Mouse (Mus musculus): ENCODE measurements around the gene Gmds. TPM values are rescaled to one million over a fixed set of nuclear protein-coding genes. Genes with fewer than 3 reads are reported as not detected.

Gene Gmds
- polyA plus RNA-seq, 1 experiment, result 11.3 TPM

DNA sequence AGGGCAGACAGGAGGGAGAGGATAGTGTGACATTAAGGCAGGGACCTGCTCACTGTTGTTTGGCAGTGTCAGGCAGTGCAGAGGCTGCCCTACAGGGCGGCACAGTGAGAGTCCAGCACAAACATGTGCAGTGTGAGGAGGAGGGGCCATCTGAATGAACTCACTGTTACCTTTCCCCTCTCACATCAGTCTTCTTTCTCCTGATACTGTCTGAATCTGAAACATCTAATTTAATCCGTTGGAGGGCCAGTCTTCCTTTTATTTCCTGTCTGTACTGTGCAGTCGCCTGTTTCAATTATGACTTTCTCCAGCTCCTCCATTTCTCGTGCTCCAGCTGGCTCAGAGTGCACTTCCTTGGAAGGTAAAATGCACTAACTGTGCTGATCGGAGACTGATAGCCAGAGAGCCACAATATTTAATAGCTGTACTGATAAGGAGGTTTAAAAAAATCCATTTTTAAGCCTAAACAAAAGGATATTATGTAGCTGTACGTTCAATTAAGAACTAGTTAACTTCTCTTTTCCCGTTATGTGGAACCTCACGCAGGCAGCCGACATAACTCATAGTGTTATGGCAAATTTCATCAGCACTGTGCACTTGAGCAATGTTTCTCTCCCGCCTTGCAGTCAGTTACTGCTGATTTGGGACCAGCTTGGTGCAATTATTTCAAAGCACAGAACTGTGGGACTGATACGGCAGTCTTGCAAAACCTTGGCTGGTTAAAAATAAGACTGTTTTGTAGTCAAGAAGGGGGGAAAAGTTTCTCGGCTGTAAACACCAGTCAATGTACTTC lies 345.9 kb downstream of the Gmds start:
- no peaks in the 10 kb centered on the region for H3K4me1 ChIP-seq (ENCODE audit: control insufficient read depth, insufficient read depth, low read length)
- TF ChIP-seq POLR2A (IDR thresholded peaks at IDR 0.05; ENCODE audit: extremely low read depth, insufficient read depth, low read length) (no peak), CTCF (IDR thresholded peaks at IDR 0.05; ENCODE audit: extremely low read depth, insufficient read depth, low read length) (no peak)

DNA sequence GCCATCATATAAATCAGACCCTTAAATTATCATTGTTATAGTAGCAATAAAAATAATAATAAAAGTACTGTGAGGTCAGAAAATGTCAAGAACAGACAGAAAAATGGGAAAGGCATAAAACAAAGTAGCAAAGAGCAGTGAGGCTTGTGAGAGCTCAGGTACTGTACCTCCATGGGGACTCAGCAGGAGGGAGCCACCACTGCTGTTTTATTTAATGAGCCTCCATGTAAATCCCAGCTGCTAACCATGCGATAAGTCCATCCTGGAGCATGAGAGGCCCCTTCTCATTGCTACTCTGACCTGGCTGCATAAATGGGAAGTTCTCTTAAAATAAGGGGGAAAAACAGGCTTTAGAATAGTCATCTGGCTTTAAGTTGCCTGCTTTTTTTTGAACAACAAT lies 357.3 kb downstream of the Gmds start:
- Histone ChIP-seq H3K27ac (ENCODE audit: insufficient read depth, low read length) (no peak overlapping the region), H3K4me1 (ENCODE audit: control insufficient read depth, insufficient read depth, low read length) (no peaks in the 10 kb centered on the region), H3K4me3 (ENCODE audit: insufficient read depth, low read length) (no peak overlapping the region)
- TF ChIP-seq CTCF (IDR thresholded peaks at IDR 0.05; ENCODE audit: extremely low read depth, insufficient read depth, low read length) (no peak), POLR2A (IDR thresholded peaks at IDR 0.05; ENCODE audit: extremely low read depth, insufficient read depth, low read length) (no peak)

More for the DNA sequence above, 345.9 kb downstream of the Gmds start:
- no peak overlapping the region for H3K4me3 ChIP-seq (ENCODE audit: insufficient read depth, low read length)
- H3K27ac ChIP-seq (ENCODE audit: insufficient read depth, low read length), result no peak overlapping the region

DNA sequence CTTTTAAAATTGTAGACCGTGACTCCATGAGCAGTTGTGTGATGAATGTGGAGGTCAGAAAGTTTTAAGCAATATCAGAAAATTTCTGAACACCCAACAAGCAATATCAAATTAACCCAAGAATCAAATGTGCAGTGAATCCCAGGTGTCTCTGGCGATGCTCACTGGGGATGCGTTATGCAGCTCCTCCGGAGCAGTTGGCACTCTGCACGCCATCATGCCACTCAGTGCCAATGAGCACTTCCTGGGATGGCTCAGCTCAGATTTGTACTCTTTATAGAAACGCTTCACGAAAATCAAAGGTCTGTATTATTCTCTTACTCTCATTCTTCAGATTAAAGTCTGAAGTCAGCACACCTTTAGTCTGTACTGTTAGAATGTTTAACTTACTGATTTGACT lies 360.4 kb downstream of the Gmds start:
- H3K4me1 ChIP-seq (ENCODE audit: control insufficient read depth, insufficient read depth, low read length), result no peaks in the 10 kb centered on the region
- H3K4me3 ChIP-seq (ENCODE audit: insufficient read depth, low read length), result no peak overlapping the region
- TF ChIP-seq POLR2A (IDR thresholded peaks at IDR 0.05; ENCODE audit: extremely low read depth, insufficient read depth, low read length) (no peak), CTCF (IDR thresholded peaks at IDR 0.05; ENCODE audit: extremely low read depth, insufficient read depth, low read length) (no peak)
- H3K27ac ChIP-seq (ENCODE audit: insufficient read depth, low read length), result no peak overlapping the region

DNA sequence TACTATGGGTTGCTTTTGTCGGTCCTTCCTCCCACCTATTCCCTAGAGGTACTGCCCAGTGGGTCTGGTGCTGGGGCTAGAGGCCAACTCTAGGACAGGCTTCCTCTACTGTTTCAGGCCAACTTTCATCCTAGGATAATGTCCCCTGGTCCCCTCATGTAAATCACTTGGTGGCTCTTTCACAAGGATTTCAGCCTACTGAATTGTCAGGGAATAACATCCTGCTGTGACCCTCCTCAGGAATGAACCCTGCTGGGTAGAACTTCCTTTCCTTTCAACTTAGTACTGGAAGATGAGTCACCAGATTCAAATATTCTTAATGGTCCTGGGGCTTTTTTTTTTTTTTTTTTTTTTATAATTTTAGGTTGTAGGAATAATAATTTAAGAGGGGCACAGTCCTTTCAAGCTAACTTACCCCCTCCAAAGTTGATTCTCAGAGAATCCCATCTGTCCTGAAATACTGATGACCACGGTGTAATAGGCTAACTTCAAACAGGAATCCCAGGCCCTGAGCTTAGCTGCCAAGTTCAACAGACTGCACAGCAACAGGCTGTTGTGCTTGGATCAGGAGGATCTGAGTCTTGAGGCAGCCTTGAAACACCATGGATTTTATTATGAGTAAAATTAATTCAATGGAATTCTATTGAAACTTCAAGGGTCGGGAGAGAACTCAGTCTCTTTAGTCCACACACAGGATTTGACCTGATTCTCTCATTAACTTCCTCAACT lies 363.6 kb downstream of the Gmds start:
- no peak overlapping the region for H3K27ac ChIP-seq (ENCODE audit: insufficient read depth, low read length)
- no peaks in the 10 kb centered on the region for H3K4me1 ChIP-seq (ENCODE audit: control insufficient read depth, insufficient read depth, low read length)
- no peak for TF ChIP-seq POLR2A (IDR thresholded peaks at IDR 0.05; ENCODE audit: extremely low read depth, insufficient read depth, low read length)
- no peak for TF ChIP-seq CTCF (IDR thresholded peaks at IDR 0.05; ENCODE audit: extremely low read depth, insufficient read depth, low read length)
- no peak overlapping the region for H3K4me3 ChIP-seq (ENCODE audit: insufficient read depth, low read length)

DNA sequence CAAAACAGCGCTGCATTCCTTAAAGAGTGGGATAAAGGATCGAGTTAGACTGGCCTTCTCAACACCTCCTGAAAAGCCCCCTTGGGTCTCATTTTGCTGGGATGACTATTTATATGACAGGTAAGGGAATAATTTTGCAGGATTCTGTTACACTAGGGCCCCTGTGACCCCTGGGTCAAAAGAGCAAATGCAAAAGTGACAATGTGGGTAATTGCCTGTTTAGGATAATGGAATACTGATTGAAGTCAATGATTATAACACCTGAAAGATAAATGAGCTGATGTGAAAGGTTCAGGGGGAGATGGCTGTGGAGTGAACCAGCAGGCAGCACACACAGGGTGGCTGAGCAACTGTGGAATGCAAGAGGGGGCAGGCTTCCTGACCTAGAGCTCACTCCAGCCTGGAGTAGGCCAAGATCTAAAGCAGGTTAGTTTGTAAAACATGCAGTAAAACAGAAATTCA lies 367.5 kb downstream of the Gmds start:
- Histone ChIP-seq H3K4me1 (ENCODE audit: control insufficient read depth, insufficient read depth, low read length) (no peaks in the 10 kb centered on the region), H3K27ac (ENCODE audit: insufficient read depth, low read length) (no peak overlapping the region), H3K4me3 (ENCODE audit: insufficient read depth, low read length) (no peak overlapping the region)
- no peak for TF ChIP-seq CTCF (IDR thresholded peaks at IDR 0.05; ENCODE audit: extremely low read depth, insufficient read depth, low read length)
- no peak for TF ChIP-seq POLR2A (IDR thresholded peaks at IDR 0.05; ENCODE audit: extremely low read depth, insufficient read depth, low read length)

DNA sequence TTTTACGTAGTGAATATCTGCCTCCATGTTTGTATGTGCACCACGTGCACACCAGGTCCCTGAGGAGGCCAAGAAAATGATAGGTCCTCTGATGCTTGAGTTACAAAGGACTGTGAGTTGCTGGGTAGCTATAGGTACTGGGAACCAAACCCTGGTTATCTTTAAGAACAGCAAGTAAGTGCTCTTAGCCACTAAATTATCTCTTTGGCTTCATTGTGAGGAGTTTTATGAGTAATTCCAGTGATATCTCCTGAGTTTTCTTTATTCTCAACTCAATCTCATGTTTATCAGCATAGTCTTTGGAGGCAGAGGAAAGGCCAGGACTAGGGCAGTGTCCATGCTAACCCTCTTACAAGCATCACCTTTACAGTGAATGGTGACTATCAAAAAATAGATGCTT lies 370.3 kb downstream of the Gmds start:
- Histone ChIP-seq H3K4me3 (ENCODE audit: insufficient read depth, low read length) (no peak overlapping the region), H3K4me1 (ENCODE audit: control insufficient read depth, insufficient read depth, low read length) (no peaks in the 10 kb centered on the region), H3K27ac (ENCODE audit: insufficient read depth, low read length) (no peak overlapping the region)
- TF ChIP-seq POLR2A (IDR thresholded peaks at IDR 0.05; ENCODE audit: extremely low read depth, insufficient read depth, low read length) (no peak), CTCF (IDR thresholded peaks at IDR 0.05; ENCODE audit: extremely low read depth, insufficient read depth, low read length) (no peak)

DNA sequence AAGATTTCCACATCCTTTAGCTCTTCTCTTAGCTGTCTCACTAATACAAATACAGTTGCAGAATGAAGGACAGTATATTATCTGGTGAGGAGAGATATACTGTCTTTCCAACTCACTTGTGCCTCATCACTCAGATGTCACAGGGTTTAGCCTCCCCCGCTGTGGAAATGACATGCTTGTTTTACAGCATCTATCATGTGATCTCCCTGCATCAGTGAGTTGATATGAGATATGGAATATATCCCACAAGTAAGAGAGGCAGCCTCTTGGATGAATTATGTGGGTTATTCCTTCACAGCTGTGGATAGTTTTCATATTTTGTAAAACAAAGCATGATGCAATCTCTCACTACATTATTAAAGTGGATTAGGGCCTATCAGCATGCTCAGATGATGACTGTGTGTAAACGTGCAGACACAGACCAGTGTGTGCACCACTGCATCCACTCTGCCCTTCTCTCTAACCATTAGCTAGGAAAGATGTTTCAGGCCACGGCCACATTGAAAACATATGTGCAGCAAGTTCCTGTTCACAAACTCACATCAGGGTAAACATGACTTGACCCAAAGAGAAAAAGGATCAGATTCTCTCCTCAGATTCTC lies 371.5 kb downstream of the Gmds start:
- Histone ChIP-seq H3K27ac (ENCODE audit: insufficient read depth, low read length) (no peak overlapping the region), H3K4me1 (ENCODE audit: control insufficient read depth, insufficient read depth, low read length) (no peaks in the 10 kb centered on the region), H3K4me3 (ENCODE audit: insufficient read depth, low read length) (no peak overlapping the region)
- TF ChIP-seq CTCF (IDR thresholded peaks at IDR 0.05; ENCODE audit: extremely low read depth, insufficient read depth, low read length) (no peak), POLR2A (IDR thresholded peaks at IDR 0.05; ENCODE audit: extremely low read depth, insufficient read depth, low read length) (no peak)

DNA sequence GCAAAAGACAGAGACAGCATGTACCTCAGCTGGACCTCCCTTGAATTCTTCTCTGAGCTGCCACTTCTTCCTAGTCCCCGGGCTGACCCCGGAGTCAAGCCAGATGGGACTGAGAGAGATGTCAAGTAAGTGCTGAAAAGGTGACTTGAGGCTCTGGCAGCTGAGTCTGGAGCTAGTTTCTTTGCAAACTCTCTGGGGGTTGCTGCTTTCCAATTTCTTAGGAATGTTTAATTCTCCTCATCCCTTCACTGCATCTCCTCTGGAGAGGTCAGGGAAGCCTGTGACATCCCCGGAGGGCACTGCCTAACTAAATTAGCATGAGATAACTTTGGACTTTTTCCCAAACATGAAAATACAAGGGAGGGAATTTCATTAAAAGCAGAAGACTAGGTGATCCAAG lies 378.0 kb downstream of the Gmds start:
- Histone ChIP-seq H3K4me3 (ENCODE audit: insufficient read depth, low read length) (no peak overlapping the region), H3K27ac (ENCODE audit: insufficient read depth, low read length) (no peak overlapping the region), H3K4me1 (ENCODE audit: control insufficient read depth, insufficient read depth, low read length) (no peaks in the 10 kb centered on the region)
- TF ChIP-seq POLR2A (IDR thresholded peaks at IDR 0.05; ENCODE audit: extremely low read depth, insufficient read depth, low read length), result no peak
- no peak for TF ChIP-seq CTCF (IDR thresholded peaks at IDR 0.05; ENCODE audit: extremely low read depth, insufficient read depth, low read length)
